Mouse (Mus musculus) ES-Bruce4 (cell line): ENCODE results near the gene Dcaf6.

ENCODE experiments used
- CTCF ChIP-seq: IDR thresholded peaks from one replicate; pipeline ENCODE4 v1.8.1; 2011; ENCODE audit warnings: low read depth, low read length
- POLR2A ChIP-seq: IDR thresholded peaks from one replicate; pipeline ENCODE4 v1.8.1; 2011; ENCODE audit warnings: low read length; ENCODE audit not compliant: insufficient read depth

DNA sequence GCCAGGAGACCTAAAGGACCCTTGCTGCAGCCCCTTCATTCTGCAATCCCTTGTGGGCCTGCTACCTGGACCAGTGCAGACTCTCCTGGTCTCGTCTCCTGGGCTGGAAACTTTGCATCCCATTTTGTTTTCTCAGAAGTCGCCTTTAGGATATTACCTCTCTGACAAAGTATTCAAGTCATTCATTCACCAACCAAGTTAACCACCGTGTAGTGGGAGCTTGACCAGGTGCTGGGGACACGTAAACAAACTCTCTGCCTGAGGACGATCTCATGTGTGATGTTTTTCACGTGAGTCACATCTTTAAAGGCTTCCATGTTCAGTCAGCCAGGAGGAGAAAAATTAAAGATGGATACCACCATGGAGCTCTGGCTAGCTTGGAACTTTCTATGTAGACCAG is 157.1 kb downstream of the Dcaf6 start:
- TF ChIP-seq CTCF, result no peak
- TF ChIP-seq POLR2A, result no peak
